Comparison of ENCODE assay signal across 18 mouse cellular contexts in the genomic region with DNA sequence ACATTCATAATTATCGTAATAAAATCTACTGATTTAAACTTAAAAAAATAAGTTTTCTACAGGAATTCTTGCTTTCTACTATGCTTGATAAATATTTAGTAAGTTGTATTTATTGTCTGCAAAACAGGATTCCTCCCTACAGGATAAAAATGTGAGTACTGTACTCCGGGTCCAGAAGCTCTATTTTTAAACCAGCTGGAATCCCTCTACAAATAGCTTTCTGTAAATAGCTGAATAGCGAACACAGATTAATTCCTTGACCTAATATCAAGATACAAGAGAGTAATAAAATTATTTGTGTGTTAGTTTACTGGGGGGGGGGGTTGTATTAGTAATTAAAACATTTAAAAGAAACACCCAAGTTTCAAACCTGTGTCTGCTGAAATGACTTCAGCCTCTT. TPM values are rescaled to one million over a fixed set of nuclear protein-coding genes. Genes with fewer than 3 reads are reported as not detected.
DNase-seq lines count a peak whose midpoint lies in the region; ATAC-seq and TF ChIP-seq lines count a peak whose summit lies in the region.
"Had no signal": no experiment of that assay in that cellular context is flagged by ENCODE, and none has a peak within 500 bp of the region (broad histone marks: within the 10 kb centered on the region; RNA-seq: fewer than 3 reads in every experiment).

No protein-coding gene starts in this region.

- H3K27ac ChIP-seq in heart, embryonic 11.5 days (ENCODE audit: low read depth, low read length): peak overlapping the region; percentile 87
- H3K27ac ChIP-seq in heart, embryonic 15.5 days: peak overlapping the region; percentile 96
- peak overlapping the region; percentile 56; the same call in 1 of the 2 replicates for H3K27ac ChIP-seq in layer of hippocampus, adult 2 months
- H3K27ac ChIP-seq: embryonic facial prominence, embryonic 15.5 days; forebrain, embryonic 15.5 days; hindbrain, embryonic 15.5 days had no signal

- peaks cover 6% of the 10 kb centered on the region for H3K4me1 ChIP-seq in heart, embryonic 11.5 days (ENCODE audit: control insufficient read depth, insufficient read depth, low read length)
- H3K4me1 ChIP-seq in heart, embryonic 15.5 days (replicated peaks): peaks cover 16% of the 10 kb centered on the region
- H3K4me1 ChIP-seq: embryonic facial prominence, embryonic 15.5 days had no signal

- no peak for TF ChIP-seq CTCF in layer of hippocampus, adult 2 months (conservative IDR thresholded peaks at IDR 0.05)

- H3K9me3 ChIP-seq in heart, embryonic 11.5 days (replicated peaks; ENCODE audit: control insufficient read depth, low read length): no peaks in the 10 kb centered on the region
- no peaks in the 10 kb centered on the region for H3K9me3 ChIP-seq in heart, embryonic 15.5 days (replicated peaks)
- H3K9me3 ChIP-seq: embryonic facial prominence, embryonic 15.5 days; forebrain, embryonic 15.5 days; hindbrain, embryonic 15.5 days had no signal

- H3ac ChIP-seq in myocyte (ENCODE audit: control insufficient read depth, insufficient read length): no peak overlapping the region

- no peak for ATAC-seq in heart, embryonic 11.5 days (replicated peaks; ENCODE audit: insufficient number of reproducible peaks, low FRiP score, low TSS enrichment)
- ATAC-seq in heart, embryonic 15.5 days (replicated peaks; ENCODE audit: insufficient number of reproducible peaks, insufficient read depth, low FRiP score, low read depth): no peak
- ATAC-seq: forebrain, embryonic 15.5 days; intestine, embryonic 16.5 days had no signal

- H3K4me3 ChIP-seq in heart, embryonic 11.5 days (ENCODE audit: low read depth, low read length): peak overlapping the region; percentile 53
- peak overlapping the region; percentile 56 for H3K4me3 ChIP-seq in heart, embryonic 15.5 days
- no peak overlapping the region for H3K4me3 ChIP-seq in layer of hippocampus, adult 2 months
- peak overlapping the region; percentile 10 for H3K4me3 ChIP-seq in myocyte
- H3K4me3 ChIP-seq: embryonic facial prominence, embryonic 15.5 days; forebrain, embryonic 15.5 days; hindbrain, embryonic 15.5 days had no signal

- TF ChIP-seq POLR2A in myocyte (IDR thresholded peaks at IDR 0.05; ENCODE audit: insufficient read length, low read depth): no peak

- no peaks in the 10 kb centered on the region for H3K36me3 ChIP-seq in heart, embryonic 11.5 days (ENCODE audit: control insufficient read depth, insufficient read depth, low read length)
- H3K36me3 ChIP-seq in heart, embryonic 15.5 days: peaks cover 7% of the 10 kb centered on the region
- peaks cover under 1% of the 10 kb centered on the region for H3K36me3 ChIP-seq in myocyte (ENCODE audit: control insufficient read depth, insufficient read depth)
- H3K36me3 ChIP-seq: embryonic facial prominence, embryonic 15.5 days; forebrain, embryonic 15.5 days; hindbrain, embryonic 15.5 days had no signal

- no peak for DNase-seq in heart, adult 9 months (ENCODE audit: low spot score in 2 of 2)
- no peak for DNase-seq in heart, adult 11 months
- DNase-seq in layer of hippocampus, adult 2 months (ENCODE audit: low spot score in 2 of 2): no peak
- DNase-seq in layer of hippocampus, adult 18-20 months (ENCODE audit: low spot score in 2 of 2): no peak
- no peak for DNase-seq in adrenal gland, adult 2 months
- DNase-seq: adrenal gland, adult 8-10 months; adrenal gland, postnatal 36 days; cerebellum, adult 2 months; cerebellum, postnatal 10 days; gastrocnemius, postnatal 14 days; kidney, adult 2 months had no signal

- peak overlapping the region; percentile 29; the same call in 1 of the 2 replicates for H3K4me2 ChIP-seq in heart, embryonic 11.5 days
- peak overlapping the region; percentile 14; the same call in 1 of the 2 replicates for H3K4me2 ChIP-seq in heart, embryonic 15.5 days
- peak overlapping the region; percentile 56 for H3K4me2 ChIP-seq in myocyte (ENCODE audit: low read depth)
- H3K4me2 ChIP-seq: embryonic facial prominence, embryonic 15.5 days; forebrain, embryonic 15.5 days; hindbrain, embryonic 15.5 days had no signal

- H3K9ac ChIP-seq in heart, embryonic 11.5 days (ENCODE audit: low read depth, low read length): peak overlapping the region; percentile 58
- peak overlapping the region; percentile 61 for H3K9ac ChIP-seq in heart, embryonic 15.5 days
- H3K9ac ChIP-seq: embryonic facial prominence, embryonic 15.5 days; forebrain, embryonic 15.5 days; hindbrain, embryonic 15.5 days had no signal

- H3K79me2 ChIP-seq in myocyte (ENCODE audit: control insufficient read depth, insufficient read depth): peaks cover 3% of the 10 kb centered on the region

- no peaks in the 10 kb centered on the region for H3K27me3 ChIP-seq in heart, embryonic 11.5 days (ENCODE audit: control insufficient read depth, insufficient read depth, low read length)
- no peaks in the 10 kb centered on the region for H3K27me3 ChIP-seq in heart, embryonic 15.5 days
- no peaks in the 10 kb centered on the region for H3K27me3 ChIP-seq in myocyte (ENCODE audit: control insufficient read depth, insufficient read depth, insufficient read length)
- H3K27me3 ChIP-seq: embryonic facial prominence, embryonic 15.5 days; forebrain, embryonic 15.5 days; hindbrain, embryonic 15.5 days had no signal

- 56% methylated on average over 3 of the region's 3 CpGs for WGBS in heart, embryonic 11.5 days (ENCODE audit: insufficient replicate concordance)
- WGBS in heart, embryonic 15.5 days: 34% methylated on average over 3 of the region's 3 CpGs

TF ChIP-seq in myocyte, 11 proteins besides CTCF, POLR2A, EP300 and RAD21:
- TF ChIP-seq MAX (IDR thresholded peaks at IDR 0.05; ENCODE audit: low read depth): no peak
- TF ChIP-seq REST (IDR thresholded peaks at IDR 0.05; ENCODE audit: insufficient read depth, insufficient read length): no peak
- TF ChIP-seq USF1 (IDR thresholded peaks at IDR 0.05; ENCODE audit: low read depth): no peak
- TF ChIP-seq POLR2AphosphoS2 (IDR thresholded peaks at IDR 0.05; ENCODE audit: insufficient read length, low read depth): no peak
- TF ChIP-seq SRF (IDR thresholded peaks at IDR 0.05; ENCODE audit: control insufficient read depth, insufficient read length, low read depth): no peak
- no peak for TF ChIP-seq MYOD1 (IDR thresholded peaks at IDR 0.05; ENCODE audit: control insufficient read depth in 1 of 3, insufficient read length in 2 of 3, low read depth in 2 of 3)
- TF ChIP-seq CEBPB (IDR thresholded peaks at IDR 0.05; ENCODE audit: insufficient read depth, poor library complexity, severe bottlenecking): no peak
- TF ChIP-seq E2F4 (IDR thresholded peaks at IDR 0.05; ENCODE audit: insufficient read depth): no peak
- no peak for TF ChIP-seq TCF12 (IDR thresholded peaks at IDR 0.05; ENCODE audit: insufficient read depth, poor library complexity, severe bottlenecking)
- no peak for TF ChIP-seq MYOG (IDR thresholded peaks at IDR 0.05; ENCODE audit: control insufficient read depth in 1 of 3, insufficient read depth in 1 of 3, insufficient read length in 2 of 3, low read depth in 2 of 3)
- no peak for TF ChIP-seq TCF3 (IDR thresholded peaks at IDR 0.05; ENCODE audit: insufficient read length, low read depth)

RNA-seq across cellular contexts. Expression of a gene that starts 53.3 kb away (rescaled TPM):
- polyA plus RNA-seq in heart, embryonic 11.5 days (2014; fragmentation: Nextera tagmentation; extraction: Ambion mirVana): 71.3 and 82.3 TPM in 2 replicates
- polyA plus RNA-seq in heart, embryonic 15.5 days (2015; fragmentation: Nextera tagmentation; extraction: Ambion mirVana): 75.1 and 84.7 TPM in 2 replicates
- 10 to 100 TPM; 29.0 to 30.9 TPM for total RNA-seq in layer of hippocampus, adult 2 months (2021)
- 10 to 100 TPM; 29.0 to 31.3 TPM for total RNA-seq in layer of hippocampus, adult 18-20 months (2021)
- polyA plus RNA-seq in myocyte (2012; fragmentation: generic; extraction: Trizol): 6.0 TPM
- 10 to 100 TPM; 21.5 to 22.2 TPM for total RNA-seq in adrenal gland, adult 2 months (2021)
- polyA plus RNA-seq in adrenal gland, adult 2 months (2012; rRNA removed): 1.1 and 1.7 TPM in 2 replicates

Comparison
In these comparisons a context has a peak if more than half of its experiments do, and no peak if none do; other contexts are left out.
1. RNA of a gene that starts 53.3 kb away (polyA plus RNA-seq): 75.1 to 84.7 TPM in heart, embryonic 15.5 days and 71.3 to 82.3 TPM in heart, embryonic 11.5 days; 6.0 TPM in myocyte (single experiment) and 1.1 to 1.7 TPM in adrenal gland, adult 2 months; every median in the first group is over 10 times any median in the second.
2. Peak in every context shown above with its lines, with median percentiles within 50 percentile points of each other: H3K27ac ChIP-seq and H3K4me2 ChIP-seq.